Mouse (Mus musculus) intestine, postnatal 0 days (tissue): ENCODE measurements around the gene Kars. TPM values are rescaled to one million over a fixed set of nuclear protein-coding genes. Genes with fewer than 3 reads are reported as not detected.

Source experiments
- ATAC-seq: fragments of 200-750 bp; cut with Nextera tagmentation; 2 replicates; pipeline ENCODE4 v1.8.0; 2017; ENCODE audit warnings: mild to moderate bottlenecking, moderate TSS enrichment, moderate library complexity
- H3K27ac ChIP-seq: fragments of 300-500 bp; sonication (generic); 2 replicates; pipeline ENCODE4 v1.5.1; 2014; ENCODE audit warnings: mild to moderate bottlenecking, low read depth, low read length, moderate library complexity
- H3K27me3 ChIP-seq: fragments of 300-500 bp; sonication (generic); replicated peaks from 2 replicates; pipeline ENCODE4 v1.6.1; 2014; ENCODE audit warnings: low read length, mixed read lengths; ENCODE audit not compliant: control insufficient read depth, insufficient read depth
- H3K36me3 ChIP-seq: fragments of 300-500 bp; sonication (generic); 2 replicates; pipeline ENCODE4 v1.6.1; 2014; ENCODE audit warnings: mild to moderate bottlenecking, moderate library complexity; ENCODE audit not compliant: control insufficient read depth, insufficient read depth
- H3K4me1 ChIP-seq: fragments of 300-500 bp; sonication (generic); replicated peaks from 2 replicates; pipeline ENCODE4 v1.6.1; 2014; ENCODE audit warnings: antibody characterized with exemption, low read length, mixed read lengths; ENCODE audit not compliant: control insufficient read depth, insufficient read depth
- H3K4me2 ChIP-seq: fragments of 300-500 bp; sonication (generic); replicated peaks from 2 replicates; pipeline ENCODE4 v1.6.1; 2014; ENCODE audit warnings: low read depth, mild to moderate bottlenecking, moderate library complexity
- H3K4me3 ChIP-seq: fragments of 300-500 bp; sonication (generic); 2 replicates; pipeline ENCODE4 v1.5.1; 2014; ENCODE audit warnings: low read depth, low read length
- H3K9ac ChIP-seq: fragments of 300-500 bp; sonication (generic); 2 replicates; pipeline ENCODE4 v1.6.1; 2014; ENCODE audit warnings: mild to moderate bottlenecking, low read depth, low read length
- H3K9me3 ChIP-seq: fragments of 300-500 bp; sonication (generic); 2 replicates; pipeline ENCODE4 v1.6.1; 2016; ENCODE audit warnings: mixed run types; ENCODE audit not compliant: control insufficient read depth
- CTCF ChIP-seq: sonication (generic); IDR thresholded peaks from 2 replicates; pipeline ENCODE4 v1.5.1; 2016; ENCODE audit warnings: low read depth, mild to moderate bottlenecking, control low read depth, antibody characterized with exemption, moderate library complexity
- WGBS: fragments of 180-500 bp; shearing (Covaris S2); extraction: QIAGEN DNeasy Blood & Tissue Kit; methylation state at CpG from one replicate; pipeline ENCODE4 v1.1.7; 2014; 5-methylcytosine and 5-hydroxymethylcytosine counted together
- polyA plus RNA-seq: library from polyadenylated mRNA; unstranded; fragments of >200 nt; fragmentation: Nextera tagmentation; extraction: Ambion mirVana; gene quantifications from 2 replicates; pipeline ENCODE4 v1.2.1, GENCODE M21; 2015

The Kars gene
- polyA plus RNA-seq, 1 experiment from 2014 or later, result 63.7 TPM

DNA sequence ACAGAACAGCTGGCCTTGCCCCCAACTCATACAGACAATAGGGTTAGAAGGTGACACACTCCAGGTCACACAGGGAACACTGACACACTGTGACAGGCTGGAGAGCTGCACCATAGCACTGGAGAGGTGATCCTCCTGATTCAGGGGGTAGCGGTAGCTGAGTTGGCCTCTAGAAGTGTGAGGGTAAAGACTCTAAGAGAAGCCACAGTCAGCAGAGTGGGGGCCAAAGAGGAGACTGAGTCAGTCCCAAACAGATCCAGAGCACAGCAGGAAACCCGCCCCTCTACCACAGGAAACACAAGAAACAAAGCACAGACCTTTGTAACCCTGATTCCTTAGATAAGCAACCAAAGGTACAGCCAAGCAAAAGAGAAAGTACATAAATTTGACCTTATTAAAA is 34.8 kb downstream of the Kars start:
- peaks cover 21% of the 10 kb centered on the region; the same call in 1 of the 2 replicates for H3K36me3 ChIP-seq
- no peak overlapping the region for H3K4me2 ChIP-seq
- no peaks in the 10 kb centered on the region for H3K27me3 ChIP-seq
- whole genome bisulfite sequencing, result 77% methylated on average over 2 of the region's 2 CpGs
- H3K9ac ChIP-seq, result no peak overlapping the region
- no peak overlapping the region for H3K4me3 ChIP-seq
- H3K27ac ChIP-seq, result no peak overlapping the region
- no peaks in the 10 kb centered on the region for H3K4me1 ChIP-seq
- no peaks in the 10 kb centered on the region for H3K9me3 ChIP-seq
- no peak for ATAC-seq
- TF ChIP-seq CTCF, result no peak

DNA sequence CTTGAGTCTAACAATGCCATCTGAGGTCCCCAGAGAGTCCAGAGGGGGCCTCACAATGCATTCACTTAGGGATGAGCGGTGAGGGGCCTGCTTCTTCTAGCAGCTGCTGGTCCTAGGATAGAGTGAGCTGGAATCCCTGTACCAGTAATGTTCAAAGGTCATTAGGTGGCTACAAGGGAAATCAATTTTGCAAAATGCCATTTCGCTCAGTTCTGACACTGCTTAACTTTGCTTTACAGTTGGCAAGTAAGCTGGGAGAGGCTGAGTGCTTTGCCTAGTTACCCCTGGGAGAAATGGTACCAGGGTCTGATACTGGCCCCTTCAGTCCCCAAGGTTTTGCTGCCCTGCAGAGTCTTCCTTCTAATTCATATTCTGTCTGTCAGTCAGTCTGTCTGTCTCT is 35.4 kb downstream of the Kars start:
- Histone ChIP-seq H3K9me3 (no peaks in the 10 kb centered on the region), H3K9ac (no peak overlapping the region), H3K27ac (no peak overlapping the region), H3K4me2 (no peak overlapping the region), H3K4me3 (no peak overlapping the region), H3K4me1 (no peaks in the 10 kb centered on the region), H3K27me3 (no peaks in the 10 kb centered on the region), H3K36me3 (peaks cover 21% of the 10 kb centered on the region; the same call in 1 of the 2 replicates)
- WGBS, result 82% methylated on average over 2 of the region's 2 CpGs
- ATAC-seq, result no peak
- no peak for TF ChIP-seq CTCF

DNA sequence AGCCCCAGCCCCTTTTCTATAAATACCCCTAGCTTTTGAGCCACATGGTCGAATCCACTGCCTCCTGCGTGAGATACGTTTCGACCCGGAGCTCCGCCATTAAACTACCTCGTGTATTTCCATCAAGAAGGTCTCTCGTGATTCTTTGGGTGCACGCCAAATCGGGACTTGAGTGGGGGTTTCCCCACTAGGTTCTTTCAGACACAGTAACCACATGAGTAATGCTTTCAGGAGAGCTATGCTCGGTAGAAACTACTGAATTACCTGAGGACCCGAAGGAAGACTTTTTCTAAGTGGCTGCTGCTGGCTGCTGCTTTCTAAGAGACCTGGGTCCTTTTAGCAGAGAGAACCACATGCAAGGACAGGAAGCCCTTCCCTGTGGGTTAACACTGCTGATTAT is 37.0 kb downstream of the Kars start:
- no peak for TF ChIP-seq CTCF
- 97% methylated on average over 12 of the region's 12 CpGs for WGBS

DNA sequence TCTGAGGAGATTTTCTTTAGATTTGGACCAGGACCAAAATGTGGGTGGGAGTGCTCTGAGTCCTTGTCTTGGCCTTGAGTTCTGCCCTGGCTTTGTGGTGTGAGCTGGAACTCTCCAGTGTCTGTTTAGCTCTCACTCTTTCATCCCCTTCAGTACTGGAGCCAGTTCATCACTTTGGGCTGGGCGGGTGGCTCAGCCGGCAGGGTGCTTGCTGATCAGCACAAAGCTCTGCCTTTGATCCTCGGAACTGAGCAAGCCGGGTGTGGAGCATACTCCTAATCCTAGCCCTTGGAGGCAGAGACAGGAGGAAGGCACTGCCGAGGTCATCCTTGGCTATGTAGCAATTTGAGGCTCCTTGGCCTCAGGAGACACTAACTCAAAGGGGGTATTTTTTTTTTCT is 42.1 kb downstream of the Kars start:
- no peak overlapping the region for H3K4me2 ChIP-seq
- ATAC-seq, result no peak
- H3K36me3 ChIP-seq, result peaks cover 9% of the 10 kb centered on the region; the same call in 1 of the 2 replicates
- no peak overlapping the region for H3K9ac ChIP-seq
- no peaks in the 10 kb centered on the region for H3K27me3 ChIP-seq
- no peaks in the 10 kb centered on the region for H3K9me3 ChIP-seq
- WGBS, result 57% methylated on average over 5 of the region's 5 CpGs
- TF ChIP-seq CTCF, result no peak
- no peaks in the 10 kb centered on the region for H3K4me1 ChIP-seq
- H3K27ac ChIP-seq, result no peak overlapping the region
- H3K4me3 ChIP-seq, result no peak overlapping the region

More for the DNA sequence above, 37.0 kb downstream of the Kars start:
- no peak for ATAC-seq
- H3K27ac ChIP-seq, result no peak overlapping the region
- no peak overlapping the region for H3K9ac ChIP-seq
- no peak overlapping the region for H3K4me3 ChIP-seq
- H3K4me2 ChIP-seq, result no peak overlapping the region
- H3K27me3 ChIP-seq, result no peaks in the 10 kb centered on the region
- peaks cover 18% of the 10 kb centered on the region; the same call in 1 of the 2 replicates for H3K36me3 ChIP-seq
- H3K4me1 ChIP-seq, result no peaks in the 10 kb centered on the region
- no peaks in the 10 kb centered on the region for H3K9me3 ChIP-seq

- no peak overlapping the region for H3K4me2 ChIP-seq
- H3K4me3 ChIP-seq, result no peak overlapping the region
- H3K27ac ChIP-seq, result no peak overlapping the region
- H3K4me1 ChIP-seq, result no peaks in the 10 kb centered on the region
- 94% methylated on average over 10 of the region's 10 CpGs for WGBS
- H3K27me3 ChIP-seq, result no peaks in the 10 kb centered on the region
- H3K36me3 ChIP-seq, result peaks cover 4% of the 10 kb centered on the region; the same call in 1 of the 2 replicates
- no peak overlapping the region for H3K9ac ChIP-seq
- no peak for TF ChIP-seq CTCF
- ATAC-seq, result no peak
- H3K9me3 ChIP-seq, result no peaks in the 10 kb centered on the region
Measured at GRCm38 (mm10) chr8:111968541-111968940, 42.6 kb downstream of the Kars start.

DNA sequence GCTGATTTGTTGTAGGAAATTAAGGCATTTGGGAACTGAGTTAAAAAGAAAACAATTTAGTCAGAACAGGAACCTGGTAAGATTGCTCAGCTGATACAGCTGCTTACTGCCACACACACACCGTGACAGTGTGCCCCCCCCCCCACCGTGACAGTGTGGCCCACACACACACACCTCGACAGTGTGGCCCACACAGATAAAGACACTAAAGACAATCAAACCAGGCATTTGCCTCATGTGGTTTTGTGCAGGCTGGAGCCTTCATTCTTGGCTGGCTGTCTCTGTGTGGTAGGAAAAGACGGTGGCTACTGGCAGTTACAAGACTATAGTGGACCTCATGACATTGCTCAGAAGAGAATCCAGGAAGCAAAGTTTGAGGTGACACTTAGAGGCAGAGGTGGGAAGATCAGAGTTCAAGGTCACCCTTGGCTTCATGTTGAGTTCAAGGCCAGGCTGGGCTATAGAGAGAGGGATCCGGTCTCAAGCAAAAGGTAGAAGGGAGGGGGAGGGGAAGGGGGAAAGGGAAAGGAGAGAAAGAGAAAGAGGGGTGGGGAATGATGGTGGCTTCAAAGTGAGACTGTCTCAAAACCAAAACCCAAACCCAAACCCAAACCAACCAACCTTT is 43.8 kb downstream of the Kars start:
- Histone ChIP-seq H3K4me3 (no peak overlapping the region), H3K4me2 (no peak overlapping the region), H3K36me3 (no peaks in the 10 kb centered on the region), H3K9ac (no peak overlapping the region), H3K27ac (no peak overlapping the region), H3K4me1 (no peaks in the 10 kb centered on the region), H3K27me3 (no peaks in the 10 kb centered on the region), H3K9me3 (no peaks in the 10 kb centered on the region)
- no peak for ATAC-seq
- no peak for TF ChIP-seq CTCF
- WGBS, result 84% methylated on average over 5 of the region's 5 CpGs
